ENCODE assay signal across 16 mouse cellular contexts in genomic region chr14:17484866-17485265, GRCm38 (mm10).
"Had no signal": no experiment of that assay in that cellular context is flagged by ENCODE, and none has a peak within 500 bp of the region (broad histone marks: within the 10 kb centered on the region; RNA-seq: fewer than 3 reads in every experiment).

No protein-coding gene starts in this region.

- DNase-seq: heart, postnatal 10 days; heart, postnatal 14 days; heart, postnatal 36 days; heart, postnatal 4 days; kidney, adult 11 months; kidney, adult 18-20 months; kidney, adult 2 months; kidney, adult 8-10 months; kidney, adult 9 months; kidney, postnatal 10 days; kidney, postnatal 14 days; kidney, postnatal 25 days; kidney, postnatal 36 days; kidney, postnatal 4 days; layer of hippocampus, adult 9-11 months; layer of hippocampus, postnatal 36 days had no signal
